Mouse (Mus musculus): Measurements from ENCODE around the gene Tectb. TPM values are rescaled to one million over a fixed set of nuclear protein-coding genes. Genes with fewer than 3 reads are reported as not detected.
"Not testable (repeated sequence)": the region's sequence is repeated elsewhere in the genome, so short reads cannot be mapped to it uniquely, and the experiment has no call there.

Gene Tectb
- polyA plus RNA-seq, 1 experiment: 0.09 TPM

GRCm38 (mm10) chr19:55149646-55150045 lies 30.9 kb upstream of the Tectb start:
- Histone ChIP-seq H3K27me3 (replicated peaks; ENCODE audit: control insufficient read depth, insufficient read depth, low read length) (no peaks in the 10 kb centered on the region), H3K27ac (ENCODE audit: insufficient read depth, low read depth, low read length) (no peak overlapping the region), H3K4me3 (ENCODE audit: insufficient read depth, low read depth, low read length) (no peak overlapping the region), H3K36me3 (ENCODE audit: control insufficient read depth, insufficient read depth, low read length) (no peaks in the 10 kb centered on the region), H3K4me1 (ENCODE audit: control insufficient read depth, insufficient read depth, low read length) (peaks cover 6% of the 10 kb centered on the region)
- TF ChIP-seq POLR2A (IDR thresholded peaks at IDR 0.05; ENCODE audit: low read depth, low read length): no peak
- TF ChIP-seq CTCF (conservative IDR thresholded peaks at IDR 0.05; ENCODE audit: insufficient read depth, insufficient read length, low read depth, low read length): no peak
- WGBS: 57% methylated on average over 6 of the region's 6 CpGs
- no peak for DNase-seq

GRCm38 (mm10) chr19:55152274-55152673 lies 28.3 kb upstream of the Tectb start:
- not testable (repeated sequence) for DNase-seq; H3K4me1 ChIP-seq (ENCODE audit: control insufficient read depth, insufficient read depth, low read length); H3K36me3 ChIP-seq (ENCODE audit: control insufficient read depth, insufficient read depth, low read length); H3K27me3 ChIP-seq (replicated peaks; ENCODE audit: control insufficient read depth, insufficient read depth, low read length); H3K27ac ChIP-seq (ENCODE audit: insufficient read depth, low read depth, low read length); H3K4me3 ChIP-seq (ENCODE audit: insufficient read depth, low read depth, low read length)
- 66% methylated on average over 6 of the region's 6 CpGs for WGBS

GRCm38 (mm10) chr19:55152983-55153382 lies 27.6 kb upstream of the Tectb start:
- no peak overlapping the region for H3K27ac ChIP-seq (ENCODE audit: insufficient read depth, low read depth, low read length)
- TF ChIP-seq CTCF (conservative IDR thresholded peaks at IDR 0.05; ENCODE audit: insufficient read depth, insufficient read length, low read depth, low read length) (no peak), POLR2A (IDR thresholded peaks at IDR 0.05; ENCODE audit: low read depth, low read length) (no peak)
- WGBS: 91% methylated on average over 6 of the region's 6 CpGs
- no peaks in the 10 kb centered on the region for H3K36me3 ChIP-seq (ENCODE audit: control insufficient read depth, insufficient read depth, low read length)
- H3K4me1 ChIP-seq (ENCODE audit: control insufficient read depth, insufficient read depth, low read length): no peaks in the 10 kb centered on the region
- no peak for DNase-seq
- H3K27me3 ChIP-seq (replicated peaks; ENCODE audit: control insufficient read depth, insufficient read depth, low read length): no peaks in the 10 kb centered on the region
- no peak overlapping the region for H3K4me3 ChIP-seq (ENCODE audit: insufficient read depth, low read depth, low read length)

GRCm38 (mm10) chr19:55157029-55157428 lies 23.5 kb upstream of the Tectb start:
- H3K4me1 ChIP-seq (ENCODE audit: control insufficient read depth, insufficient read depth, low read length): no peaks in the 10 kb centered on the region
- no peak for DNase-seq
- no peak overlapping the region for H3K27ac ChIP-seq (ENCODE audit: insufficient read depth, low read depth, low read length)
- TF ChIP-seq POLR2A (IDR thresholded peaks at IDR 0.05; ENCODE audit: low read depth, low read length) (no peak), CTCF (conservative IDR thresholded peaks at IDR 0.05; ENCODE audit: insufficient read depth, insufficient read length, low read depth, low read length) (no peak)
- no peaks in the 10 kb centered on the region for H3K36me3 ChIP-seq (ENCODE audit: control insufficient read depth, insufficient read depth, low read length)
- no peak overlapping the region for H3K4me3 ChIP-seq (ENCODE audit: insufficient read depth, low read depth, low read length)
- H3K27me3 ChIP-seq (replicated peaks; ENCODE audit: control insufficient read depth, insufficient read depth, low read length): no peaks in the 10 kb centered on the region
- 92% methylated on average over 7 of the region's 7 CpGs for WGBS

GRCm38 (mm10) chr19:55158606-55159005 lies 21.9 kb upstream of the Tectb start:
- Histone ChIP-seq H3K27me3 (replicated peaks; ENCODE audit: control insufficient read depth, insufficient read depth, low read length) (no peaks in the 10 kb centered on the region), H3K36me3 (ENCODE audit: control insufficient read depth, insufficient read depth, low read length) (no peaks in the 10 kb centered on the region), H3K4me3 (ENCODE audit: insufficient read depth, low read depth, low read length) (no peak overlapping the region), H3K27ac (ENCODE audit: insufficient read depth, low read depth, low read length) (no peak overlapping the region), H3K4me1 (ENCODE audit: control insufficient read depth, insufficient read depth, low read length) (no peaks in the 10 kb centered on the region)
- WGBS: 75% methylated on average over 8 of the region's 8 CpGs
- no peak for TF ChIP-seq POLR2A (IDR thresholded peaks at IDR 0.05; ENCODE audit: low read depth, low read length)
- TF ChIP-seq CTCF (conservative IDR thresholded peaks at IDR 0.05; ENCODE audit: insufficient read depth, insufficient read length, low read depth, low read length): no peak
- no peak for DNase-seq

- 63% methylated on average over 6 of the region's 6 CpGs for WGBS
- Histone ChIP-seq H3K36me3 (ENCODE audit: control insufficient read depth, insufficient read depth, low read length) (no peaks in the 10 kb centered on the region), H3K27me3 (replicated peaks; ENCODE audit: control insufficient read depth, insufficient read depth, low read length) (no peaks in the 10 kb centered on the region), H3K27ac (ENCODE audit: insufficient read depth, low read depth, low read length) (no peak overlapping the region), H3K4me1 (ENCODE audit: control insufficient read depth, insufficient read depth, low read length) (no peaks in the 10 kb centered on the region), H3K4me3 (ENCODE audit: insufficient read depth, low read depth, low read length) (no peak overlapping the region)
- TF ChIP-seq POLR2A (IDR thresholded peaks at IDR 0.05; ENCODE audit: low read depth, low read length) (no peak), CTCF (conservative IDR thresholded peaks at IDR 0.05; ENCODE audit: insufficient read depth, insufficient read length, low read depth, low read length) (no peak)
- DNase-seq: no peak
These were observed 20.7 kb upstream of the Tectb start for GRCm38 (mm10) chr19:55159826-55160225.

GRCm38 (mm10) chr19:55162271-55162670 lies 18.3 kb upstream of the Tectb start:
- no peaks in the 10 kb centered on the region for H3K36me3 ChIP-seq (ENCODE audit: control insufficient read depth, insufficient read depth, low read length)
- H3K4me1 ChIP-seq (ENCODE audit: control insufficient read depth, insufficient read depth, low read length): peaks cover 3% of the 10 kb centered on the region; the same call in 1 of the 2 replicates
- H3K27ac ChIP-seq (ENCODE audit: insufficient read depth, low read depth, low read length): no peak overlapping the region
- H3K27me3 ChIP-seq (replicated peaks; ENCODE audit: control insufficient read depth, insufficient read depth, low read length): no peaks in the 10 kb centered on the region
- H3K4me3 ChIP-seq (ENCODE audit: insufficient read depth, low read depth, low read length): no peak overlapping the region
- no peak for DNase-seq
- TF ChIP-seq POLR2A (IDR thresholded peaks at IDR 0.05; ENCODE audit: low read depth, low read length) (no peak), CTCF (conservative IDR thresholded peaks at IDR 0.05; ENCODE audit: insufficient read depth, insufficient read length, low read depth, low read length) (no peak)
- WGBS: 73% methylated on average over 4 of the region's 4 CpGs

- Histone ChIP-seq H3K36me3 (ENCODE audit: control insufficient read depth, insufficient read depth, low read length) (no peaks in the 10 kb centered on the region), H3K4me1 (ENCODE audit: control insufficient read depth, insufficient read depth, low read length) (peaks cover 3% of the 10 kb centered on the region; the same call in 1 of the 2 replicates), H3K27ac (ENCODE audit: insufficient read depth, low read depth, low read length) (no peak overlapping the region), H3K27me3 (replicated peaks; ENCODE audit: control insufficient read depth, insufficient read depth, low read length) (no peaks in the 10 kb centered on the region), H3K4me3 (ENCODE audit: insufficient read depth, low read depth, low read length) (no peak overlapping the region)
- no peak for DNase-seq
- WGBS: 82% methylated on average over 1 of the region's 1 CpGs
- no peak for TF ChIP-seq CTCF (conservative IDR thresholded peaks at IDR 0.05; ENCODE audit: insufficient read depth, insufficient read length, low read depth, low read length)
- TF ChIP-seq POLR2A (IDR thresholded peaks at IDR 0.05; ENCODE audit: low read depth, low read length): no peak
These were observed 16.4 kb upstream of the Tectb start for GRCm38 (mm10) chr19:55164162-55164561.
